Mouse (Mus musculus) layer of hippocampus, adult 18-20 months (tissue): ENCODE results near the gene Ints1. TPM values are rescaled to one million over a fixed set of nuclear protein-coding genes. Genes with fewer than 3 reads are reported as not detected.

Experiments
- DNase-seq, 2 experiments: peaks; one replicate each; pipeline ENCODE4 v3.0.0; 2022; ENCODE audit warnings: low spot score in 2 of 2
- microRNA-seq, 2 experiments: library from miRNA; unstranded; fragments of <30 nt; microRNA quantifications; one replicate each; pipeline ENCODE4 v1.2.0; 2021
- total RNA-seq, 2 experiments: library from RNA; stranded (reverse); gene quantifications; 2 replicates each; pipeline ENCODE4 v1.2.3; 2021

Ints1 gene
- total RNA-seq, 2 experiments from 2014 or later = 79.0 to 89.5 TPM

DNA sequence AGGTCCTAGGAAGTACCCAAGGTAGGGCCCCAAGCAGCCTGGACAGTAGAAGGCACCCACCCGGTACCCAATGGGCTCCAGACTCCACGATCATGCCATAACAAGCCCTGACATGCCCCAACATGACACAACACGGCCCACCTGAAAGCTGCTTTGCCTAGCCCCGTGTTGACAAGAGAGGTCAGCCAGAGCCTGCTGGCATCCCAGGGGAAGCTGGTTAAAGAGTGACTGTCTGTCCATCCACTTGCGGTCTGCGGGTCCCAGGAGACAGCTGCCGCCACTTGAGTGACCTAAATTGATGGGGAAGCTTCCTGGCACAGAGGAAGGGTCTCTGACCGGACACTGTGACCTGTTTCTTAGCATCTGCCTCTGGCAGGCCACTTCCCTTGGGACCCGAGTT, 52.4 kb downstream of the Ints1 start:
- DNase-seq = no peak

DNA sequence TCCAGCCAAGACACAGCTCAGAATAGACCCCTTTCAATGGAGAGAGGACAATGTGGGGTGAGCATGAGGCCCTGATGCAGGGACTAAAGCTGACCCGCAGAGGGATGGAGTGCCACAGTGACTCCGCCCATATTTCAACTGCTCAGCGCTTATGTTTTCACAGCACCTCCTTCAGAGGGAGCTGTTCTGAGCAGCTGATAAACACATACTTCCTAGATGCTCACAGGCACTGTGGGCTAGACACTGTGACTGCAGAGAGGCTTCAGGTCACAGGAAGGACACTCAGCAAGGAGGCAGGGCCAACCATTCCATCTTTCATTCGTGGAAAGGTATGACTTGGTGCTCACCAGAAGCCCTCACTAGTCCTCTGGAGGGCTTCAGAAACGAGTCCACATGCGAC, 52.8 kb downstream of the Ints1 start:
- DNase-seq = no peak

DNA sequence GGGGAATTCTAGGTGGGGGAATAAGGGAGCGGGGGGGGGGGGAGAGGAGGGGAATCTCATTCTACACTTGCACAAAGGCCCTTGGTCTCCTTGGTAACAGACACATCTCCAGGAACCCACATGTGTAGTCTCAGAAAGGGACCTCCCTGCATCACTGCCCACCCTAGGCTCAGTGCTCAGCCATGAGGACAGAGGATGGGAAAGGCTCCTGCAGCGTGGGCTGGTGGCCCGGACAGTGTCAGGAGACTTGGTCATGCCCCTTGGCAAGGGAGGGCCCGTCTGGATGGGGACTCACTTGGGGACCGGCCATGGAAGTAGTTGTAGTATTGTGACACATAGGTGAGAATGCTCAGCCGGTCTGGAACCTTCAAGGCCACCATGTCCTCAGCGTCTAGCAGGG, 56.5 kb downstream of the Ints1 start:
- no peak for DNase-seq

DNA sequence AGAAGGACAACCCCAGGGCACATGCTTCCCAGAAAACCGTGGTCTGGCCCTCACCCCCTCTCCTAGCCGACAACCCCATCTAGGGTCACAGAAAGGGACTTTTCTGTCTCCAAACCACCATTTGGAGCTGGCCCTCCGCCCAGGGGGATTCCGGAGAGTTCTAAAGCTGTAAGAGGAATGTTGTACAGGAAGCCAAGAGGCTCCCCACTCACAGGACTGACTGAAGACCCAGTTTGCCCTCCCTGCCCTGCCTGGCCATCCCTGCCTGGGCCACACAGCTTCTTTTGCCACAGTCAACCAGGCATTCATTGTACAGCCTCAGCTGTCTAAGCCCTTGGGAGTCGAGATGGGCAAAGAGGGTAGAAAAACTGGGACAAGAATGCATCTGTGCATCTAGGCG, 56.9 kb downstream of the Ints1 start:
- DNase-seq = no peak

DNA sequence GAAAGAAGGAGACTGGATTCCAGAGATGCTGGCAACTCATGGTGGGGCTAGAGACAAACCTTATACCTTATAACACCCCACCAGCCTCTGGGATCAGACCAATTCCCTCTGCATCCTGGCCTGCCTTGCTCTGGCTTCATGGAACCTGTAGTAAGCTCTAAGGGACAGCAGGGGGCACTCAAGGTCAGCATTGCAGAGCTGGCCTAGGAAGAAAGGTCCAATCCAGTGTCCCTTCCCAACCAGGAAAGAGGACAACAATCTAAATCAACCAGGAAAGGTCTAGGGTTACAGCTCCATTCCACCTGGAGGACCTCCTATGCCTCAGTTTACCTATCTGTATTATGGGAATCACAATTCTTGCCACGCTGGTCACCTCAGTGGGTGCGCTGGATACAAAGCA, 57.8 kb downstream of the Ints1 start:
- DNase-seq = peak; percentile 22 to 65

DNA sequence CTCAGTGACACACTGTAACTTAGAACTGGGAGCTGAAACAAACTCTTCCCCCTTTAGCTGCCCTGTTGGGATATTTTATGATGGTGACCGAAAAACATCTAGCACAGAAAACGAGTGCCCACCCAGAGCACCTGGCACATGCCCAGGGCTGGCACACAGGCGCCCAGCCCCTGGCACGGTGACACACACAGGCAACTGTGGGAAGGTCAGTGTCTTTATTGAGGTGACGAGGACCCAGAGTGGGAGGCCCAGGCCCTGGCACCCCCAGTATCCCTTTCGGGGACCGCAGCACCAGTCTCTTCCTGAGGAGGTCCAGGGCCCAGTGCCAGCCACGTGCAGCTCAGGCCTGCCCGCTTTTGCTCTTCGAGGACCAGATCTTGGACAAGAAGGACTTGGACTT, 69.0 kb downstream of the Ints1 start:
- DNase-seq = no peak

DNA sequence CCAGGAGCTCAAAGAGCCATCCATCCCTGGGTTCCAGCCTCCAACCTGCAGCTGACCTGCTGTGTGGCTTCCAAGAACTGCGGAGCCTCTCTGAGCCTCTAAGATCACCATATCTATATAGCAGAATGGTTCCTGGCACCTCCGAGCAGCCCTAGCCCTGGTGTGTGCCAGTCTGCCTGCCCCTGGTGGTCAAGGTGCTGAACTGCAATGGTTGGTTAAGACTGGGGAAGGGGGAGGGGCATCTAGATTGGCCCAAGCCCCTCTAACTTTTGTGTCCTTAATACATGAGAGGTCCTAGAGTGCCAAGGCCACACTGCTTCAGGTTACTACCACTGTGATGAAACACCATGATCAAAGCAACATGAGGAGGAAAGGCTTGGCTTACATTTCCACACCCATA, 72.6 kb downstream of the Ints1 start:
- DNase-seq = no peak

DNA sequence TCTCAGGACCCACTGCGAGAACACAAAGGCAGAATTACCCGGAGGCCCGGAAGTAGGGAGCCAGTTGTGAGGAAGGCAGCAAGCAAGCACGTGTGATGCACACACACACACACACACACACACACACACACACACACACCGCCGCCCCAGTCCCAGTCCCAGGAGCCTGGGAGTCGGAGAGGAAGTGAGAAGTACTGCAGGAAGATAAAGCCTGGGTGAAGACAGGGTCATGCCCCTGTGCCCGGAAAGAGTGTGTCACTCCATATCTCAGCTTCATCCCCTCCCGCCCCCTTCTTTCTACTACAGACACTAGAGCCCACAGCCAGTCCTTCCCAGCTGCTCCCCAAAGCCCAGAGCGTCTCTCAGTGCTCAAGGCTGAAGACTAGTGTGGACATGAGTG, 73.2 kb downstream of the Ints1 start:
- no peak for DNase-seq

Small RNAs within 50 kb of the gene (microRNA-seq; reads per million reads assigned to microRNA genes)
- 2.2 to 5.3 reads per million in 2 experiments for gene Mir7037

Other genes starting within 250 kb of the Ints1 start
- under 1 TPM in 1 of 2 experiments, not detected in 1; 0.15 TPM for gene Uncx, start 232.2 kb downstream of the Ints1 start, total RNA-seq
- 1 to 10 TPM; 1.1 to 1.5 TPM for gene Micall2, start 39.3 kb downstream of the Ints1 start, total RNA-seq
- 10 to 100 TPM; 10.3 to 13.0 TPM for gene Mafk, start 15.8 kb upstream of the Ints1 start, total RNA-seq
- gene Tmem184a, start 44.2 kb upstream of the Ints1 start, total RNA-seq = under 1 TPM in 1 of 2 experiments, not detected in 1; 0.30 TPM
- gene Gm26938, start 50.7 kb upstream of the Ints1 start, total RNA-seq = not detected
- gene Psmg3, start 51.2 kb upstream of the Ints1 start, total RNA-seq = 10 to 100 TPM; 20.7 to 21.8 TPM
- gene Elfn1, start 132.3 kb upstream of the Ints1 start, total RNA-seq = 10 to 100 TPM; 24.4 to 32.3 TPM